Mouse (Mus musculus): Measurements from ENCODE around the gene Pithd1.

The Pithd1 gene

GRCm38 (mm10) chr4:135962198-135962597 lies 24.9 kb downstream of the Pithd1 start:
- no peak for DNase-seq (ENCODE audit: low read depth, low spot score)

- no peak for DNase-seq (ENCODE audit: low read depth, low spot score)
These were observed 25.4 kb downstream of the Pithd1 start for GRCm38 (mm10) chr4:135961709-135962108.

GRCm38 (mm10) chr4:135960717-135961116 lies 26.3 kb downstream of the Pithd1 start:
- peak; percentile 93 for DNase-seq (ENCODE audit: low read depth, low spot score)

- no peak for DNase-seq (ENCODE audit: low read depth, low spot score)
These were observed 28.7 kb downstream of the Pithd1 start for GRCm38 (mm10) chr4:135958354-135958753.

GRCm38 (mm10) chr4:135955886-135956285 lies 31.2 kb downstream of the Pithd1 start:
- no peak for DNase-seq (ENCODE audit: low read depth, low spot score)

- peak; percentile 89 for DNase-seq (ENCODE audit: low read depth, low spot score)
These were observed 32.8 kb downstream of the Pithd1 start for GRCm38 (mm10) chr4:135954241-135954640.

- no peak for DNase-seq (ENCODE audit: low read depth, low spot score)
These were observed 33.9 kb downstream of the Pithd1 start for GRCm38 (mm10) chr4:135953179-135953578.

GRCm38 (mm10) chr4:135951505-135951904 lies 35.6 kb downstream of the Pithd1 start:
- peak; percentile 59 for DNase-seq (ENCODE audit: low read depth, low spot score)

DNA sequence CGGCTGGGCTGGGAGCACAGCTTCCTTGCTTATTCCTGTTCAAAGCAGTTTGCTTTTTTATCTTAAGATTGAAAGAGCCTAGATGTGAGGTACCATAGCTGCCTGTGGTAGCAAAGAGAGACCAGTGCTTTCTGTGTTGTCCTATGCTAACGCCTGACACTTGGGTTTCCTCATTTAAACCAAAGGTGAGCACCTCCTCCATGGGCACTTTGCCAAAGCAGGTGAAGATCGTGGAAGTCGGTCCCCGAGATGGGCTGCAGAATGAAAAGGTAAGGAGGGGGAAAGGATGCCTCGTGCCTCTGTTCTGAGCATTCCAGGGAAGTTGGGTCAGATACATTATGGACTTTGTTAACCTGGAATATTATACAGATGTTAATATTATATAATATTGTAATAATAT lies 36.7 kb downstream of the Pithd1 start:
- DNase-seq (ENCODE audit: low read depth, low spot score), result no peak

- DNase-seq (ENCODE audit: low read depth, low spot score), result no peak
These were observed 37.2 kb downstream of the Pithd1 start for GRCm38 (mm10) chr4:135949911-135950310.

GRCm38 (mm10) chr4:135949475-135949874 lies 37.6 kb downstream of the Pithd1 start:
- no peak for DNase-seq (ENCODE audit: low read depth, low spot score)

GRCm38 (mm10) chr4:135948142-135948541 lies 38.9 kb downstream of the Pithd1 start:
- no peak for DNase-seq (ENCODE audit: low read depth, low spot score)

- DNase-seq (ENCODE audit: low read depth, low spot score), result peak; percentile 32
These were observed 40.3 kb downstream of the Pithd1 start for GRCm38 (mm10) chr4:135946659-135947301.

- DNase-seq (ENCODE audit: low read depth, low spot score), result peak; percentile 95
These were observed 40.8 kb downstream of the Pithd1 start, which contains the start of gene Hmgcl for GRCm38 (mm10) chr4:135946278-135946658. Gene Hmgcl (plus strand): TSS chr4:135946448.

GRCm38 (mm10) chr4:135945706-135946105 lies 41.4 kb downstream of the Pithd1 start:
- no peak for DNase-seq (ENCODE audit: low read depth, low spot score)

DNA sequence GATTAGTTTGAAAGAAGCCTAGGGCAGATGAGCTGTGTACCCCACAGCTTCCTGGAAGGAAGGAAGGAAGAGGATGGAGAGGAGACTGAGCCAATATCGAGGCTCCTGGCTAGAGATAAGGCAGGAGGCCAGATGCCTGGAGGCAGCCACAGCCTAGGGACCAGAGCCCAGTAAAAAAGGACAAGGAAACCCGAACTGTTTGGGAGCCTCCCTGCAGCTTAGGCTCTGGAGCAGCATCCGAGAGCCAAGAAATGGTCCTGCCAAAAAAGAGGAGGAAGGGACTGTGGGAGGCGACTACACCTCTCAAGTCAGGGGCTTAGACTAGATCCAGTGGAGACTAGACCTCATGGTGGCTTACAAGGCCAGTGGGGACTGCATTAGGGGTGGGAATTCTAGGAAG lies 43.7 kb downstream of the Pithd1 start:
- no peak for DNase-seq (ENCODE audit: low read depth, low spot score)

DNA sequence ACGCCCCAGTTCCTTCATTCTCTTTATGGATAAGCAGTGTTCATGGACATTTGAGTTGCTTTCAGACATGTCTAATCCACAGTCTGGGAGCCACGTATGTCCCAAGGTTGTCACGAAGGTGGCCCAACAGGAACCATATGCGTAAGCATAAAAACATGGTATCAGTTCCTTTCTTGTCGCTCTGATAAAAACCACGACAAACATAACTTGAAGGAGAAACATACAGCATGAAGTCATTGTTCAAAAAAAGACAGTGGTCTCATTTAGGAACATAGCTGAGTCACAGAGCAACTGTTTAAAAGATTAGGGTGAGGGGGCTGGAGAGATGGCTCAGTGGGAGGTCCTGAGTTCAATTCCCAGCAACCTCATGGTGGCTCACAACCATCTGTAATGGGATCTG lies 44.9 kb downstream of the Pithd1 start:
- DNase-seq (ENCODE audit: low read depth, low spot score), result no peak

DNA sequence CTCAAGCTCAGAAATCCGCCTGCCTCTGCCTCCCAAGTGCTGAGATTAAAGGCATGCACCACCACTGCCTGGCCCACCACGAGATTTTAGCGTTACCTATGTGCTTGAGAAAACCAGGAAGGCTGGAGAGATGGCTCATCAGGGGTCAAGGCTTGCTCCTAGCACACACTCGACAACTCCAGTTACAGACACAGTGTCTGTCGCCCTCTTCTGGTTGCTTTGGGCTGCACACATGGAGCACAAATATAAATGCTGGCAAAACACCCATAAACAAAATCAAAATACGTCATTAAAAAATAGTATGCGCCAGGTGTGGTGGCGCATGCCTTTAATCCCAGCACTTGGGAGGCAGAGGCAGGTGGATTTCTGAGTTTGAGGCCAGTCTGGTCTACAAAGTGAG lies 46.0 kb downstream of the Pithd1 start:
- DNase-seq (ENCODE audit: low read depth, low spot score), result peak; percentile 63

DNA sequence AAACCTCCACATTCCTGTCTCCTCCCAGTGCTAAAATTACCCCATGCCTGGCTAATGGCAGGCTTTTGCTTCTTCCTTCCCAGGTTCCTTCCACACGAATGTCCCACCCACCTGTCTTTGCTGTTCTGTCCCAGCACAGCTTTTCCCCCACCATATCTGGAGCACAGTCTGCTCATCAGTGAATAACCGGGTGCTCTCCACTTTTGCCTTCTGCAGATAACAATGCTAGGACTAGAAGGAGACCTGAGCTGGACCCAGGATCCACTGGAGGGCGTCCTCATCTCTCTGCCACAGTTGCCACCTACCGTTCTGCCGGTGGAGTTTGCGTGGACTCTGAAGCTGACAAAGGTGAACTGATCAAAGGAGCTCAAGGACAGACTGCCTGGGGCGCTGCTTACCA lies 48.2 kb downstream of the Pithd1 start:
- no peak for DNase-seq (ENCODE audit: low read depth, low spot score)

- no peak for DNase-seq (ENCODE audit: low read depth, low spot score)
These were observed 51.6 kb downstream of the Pithd1 start for GRCm38 (mm10) chr4:135935502-135935901.

GRCm38 (mm10) chr4:135934708-135935500 lies 52.2 kb downstream of the Pithd1 start:
- no peak for DNase-seq (ENCODE audit: low read depth, low spot score)

DNA sequence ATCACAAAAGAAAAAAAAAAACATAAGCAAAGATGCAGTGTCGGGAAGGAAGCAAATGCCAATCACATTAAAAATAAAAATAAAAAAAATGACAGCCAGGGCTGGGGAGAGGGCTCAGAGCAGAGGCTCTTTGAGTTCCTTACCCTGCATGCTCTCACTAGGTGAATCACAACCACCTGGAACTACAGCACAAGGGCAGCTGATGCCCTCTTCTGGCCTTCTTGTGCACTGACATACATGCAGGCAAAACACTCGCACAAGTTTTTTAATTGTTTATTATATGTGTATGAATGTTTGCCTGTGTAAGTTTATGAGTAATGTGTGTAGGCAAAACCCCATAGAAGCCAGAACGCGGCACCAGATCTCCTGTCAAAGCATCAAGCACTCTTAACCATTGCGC lies 55.2 kb downstream of the Pithd1 start:
- peak; percentile 76 for DNase-seq (ENCODE audit: low read depth, low spot score)

DNA sequence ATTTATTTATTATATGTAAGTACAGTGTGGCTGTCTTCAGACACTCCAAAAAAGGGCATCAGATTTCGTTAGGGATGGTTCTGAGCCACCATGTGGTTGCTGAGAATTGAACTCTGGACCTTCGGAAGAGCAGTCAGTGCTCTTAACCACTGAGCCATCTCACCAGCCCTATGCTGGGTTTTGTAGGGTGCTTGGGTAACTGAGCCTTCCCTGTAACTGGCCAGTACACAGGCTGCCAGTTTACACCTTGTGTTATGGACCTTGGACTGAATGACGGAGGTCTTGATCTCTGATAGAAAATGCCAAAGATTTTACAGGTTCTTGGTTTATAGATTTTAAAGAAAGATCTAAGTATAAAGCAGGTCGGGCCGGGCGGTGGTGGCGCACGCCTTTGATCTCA lies 56.8 kb downstream of the Pithd1 start:
- DNase-seq (ENCODE audit: low read depth, low spot score), result no peak

All from CD4-positive, CD25-positive, alpha-beta regulatory T cell, adult 2 months (primary cell).